Mouse (Mus musculus) cerebellum, adult 11 months (tissue): ENCODE measurements around the gene AC129217.1.
"Not testable (repeated sequence)": the region's sequence is repeated elsewhere in the genome, so short reads cannot be mapped to it uniquely, and the experiment has no call there.

Source experiments
- DNase-seq: peaks from one replicate; pipeline ENCODE4 v3.0.0; 2022

AC129217.1 gene

GRCm38 (mm10) chr19:8831262-8831661, 1.7 kb downstream of the AC129217.1 start:
- no peak for DNase-seq

- DNase-seq, result no peak
Measured at GRCm38 (mm10) chr19:8832971-8833370, 3.4 kb downstream of the AC129217.1 start.

GRCm38 (mm10) chr19:8836327-8836726, 6.8 kb downstream of the AC129217.1 start:
- not testable (repeated sequence) for DNase-seq

GRCm38 (mm10) chr19:8837251-8837791, 7.7 kb downstream of the AC129217.1 start, which contains the start of gene Bscl2:
Bscl2 (plus strand) TSS chr19:8837467.
- DNase-seq, result peak; percentile 83

GRCm38 (mm10) chr19:8838041-8838730, 8.6 kb downstream of the AC129217.1 start:
- DNase-seq, result peak; percentile 59

GRCm38 (mm10) chr19:8839103-8839907, 9.7 kb downstream of the AC129217.1 start, which contains the start of gene Gng3:
Gng3 (minus strand) TSS chr19:8839194.
- peak; percentile 87 for DNase-seq

- peak; percentile 79 for DNase-seq
Measured at GRCm38 (mm10) chr19:8839908-8840791, 10.6 kb downstream of the AC129217.1 start.

GRCm38 (mm10) chr19:8841012-8841411, 11.4 kb downstream of the AC129217.1 start:
- DNase-seq, result no peak

- no peak for DNase-seq
Measured at GRCm38 (mm10) chr19:8842961-8843360, 13.4 kb downstream of the AC129217.1 start.

GRCm38 (mm10) chr19:8844371-8845129, 15.0 kb downstream of the AC129217.1 start:
- DNase-seq, result peak; percentile 69

GRCm38 (mm10) chr19:8848356-8848755, 18.8 kb downstream of the AC129217.1 start:
- no peak for DNase-seq

GRCm38 (mm10) chr19:8850402-8850901, 20.9 kb downstream of the AC129217.1 start, which contains the start of gene Lrrn4cl:
Lrrn4cl (plus strand) TSS chr19:8850768.
- DNase-seq, result no peak

- no peak for DNase-seq
Measured at GRCm38 (mm10) chr19:8851639-8852038, 22.1 kb downstream of the AC129217.1 start.

- no peak for DNase-seq
Measured at GRCm38 (mm10) chr19:8852236-8852928, 22.8 kb downstream of the AC129217.1 start.

- DNase-seq, result no peak
Measured at GRCm38 (mm10) chr19:8853117-8853516, 23.5 kb downstream of the AC129217.1 start.

- DNase-seq, result no peak
Measured at GRCm38 (mm10) chr19:8857689-8858088, 28.1 kb downstream of the AC129217.1 start.

- DNase-seq, result no peak
Measured at GRCm38 (mm10) chr19:8859018-8859417, 29.4 kb downstream of the AC129217.1 start.

- DNase-seq, result no peak
Measured at GRCm38 (mm10) chr19:8864265-8864664, 34.7 kb downstream of the AC129217.1 start.

GRCm38 (mm10) chr19:8870381-8870780, 40.8 kb downstream of the AC129217.1 start:
- DNase-seq, result not testable (repeated sequence)

- DNase-seq, result no peak
Measured at GRCm38 (mm10) chr19:8870838-8871237, 41.3 kb downstream of the AC129217.1 start.
